Mouse (Mus musculus): ENCODE results near the gene Klf2.

DNA sequence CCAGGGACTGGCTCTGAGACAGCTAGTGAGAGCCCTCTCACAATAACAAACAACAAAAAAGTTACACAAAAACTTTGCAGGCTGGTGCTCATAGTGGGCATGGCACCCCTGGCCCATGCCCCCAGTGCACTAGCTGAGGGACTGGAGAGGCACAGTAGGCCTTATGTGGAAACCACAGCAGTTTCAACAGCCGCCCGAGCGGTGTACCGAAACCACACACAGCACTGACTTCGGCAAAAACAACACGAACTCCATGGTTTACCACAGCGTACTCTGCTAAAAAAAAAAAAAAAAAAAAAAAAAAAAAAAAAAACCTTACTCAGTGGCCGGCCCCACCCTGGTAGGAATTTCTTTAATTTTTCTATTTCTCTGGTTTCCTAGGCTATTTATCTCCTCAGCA lies 31.9 kb downstream of the Klf2 start:
- TF ChIP-seq POLR2A (IDR thresholded peaks at IDR 0.05; ENCODE audit: insufficient read length, low read depth): no peak
- TF ChIP-seq MAX (IDR thresholded peaks at IDR 0.05; ENCODE audit: low read depth): no peak
- no peak for TF ChIP-seq POLR2AphosphoS2 (IDR thresholded peaks at IDR 0.05; ENCODE audit: insufficient read length, low read depth)

Data from myocyte (in vitro differentiated cells).